Mouse (Mus musculus) left cerebral cortex, adult 2 months (tissue): ENCODE measurements around the gene Rab11b. TPM values are rescaled to one million over a fixed set of nuclear protein-coding genes. Genes with fewer than 3 reads are reported as not detected.

ENCODE experiments used
- DNase-seq, 2 experiments: peaks; one replicate each; pipeline ENCODE4 v3.0.0; 2021 to 2022; ENCODE audit warnings: low spot score in 2 of 2, mixed read lengths in 1 of 2; ENCODE audit errors: extremely low spot score in 1 of 2
- H3K27ac ChIP-seq: fragments of 200-600 bp; 2 replicates; pipeline ENCODE4 v1.8.1; 2022
- H3K4me3 ChIP-seq: fragments of 200-600 bp; 2 replicates; pipeline ENCODE4 v1.8.1; 2022
- CTCF ChIP-seq: fragments of 200-600 bp; IDR thresholded peaks from 2 replicates; pipeline ENCODE4 v1.8.1; 2022; ENCODE audit warnings: antibody characterized with exemption, mild to moderate bottlenecking, moderate library complexity
- intact Hi-C: fragments of 180-260 bp; cut with DNase I; formaldehyde crosslinking; loops from one replicate; pipeline ENCODE4 v1.15.1; 2025
- total RNA-seq, 2 experiments: library from RNA; stranded (reverse); gene quantifications; 2 replicates each; pipeline ENCODE4 v1.2.3; 2021

Rab11b gene
- total RNA-seq, 2 experiments from 2014 or later, result 345 to 358 TPM

- H3K27ac ChIP-seq, result no peak overlapping the region
- intact Hi-C loops, result no loop called here
- H3K4me3 ChIP-seq, result no peak overlapping the region
- DNase-seq, result no peak
- TF ChIP-seq CTCF, result no peak
Measured at GRCm38 (mm10) chr17:33695471-33695870, 64.9 kb downstream of the Rab11b start.

Other genes starting within 250 kb of the Rab11b start
- 10 to 100 TPM; 27.3 to 32.9 TPM for gene Adamts10, start 236.3 kb downstream of the Rab11b start, total RNA-seq
- gene Myo1f, start 204.8 kb downstream of the Rab11b start, total RNA-seq, result 1 to 10 TPM; 2.2 to 2.3 TPM
- gene Zfp414, start 131.4 kb downstream of the Rab11b start, total RNA-seq, result 10 to 100 TPM; 41.5 to 45.3 TPM
- gene Pram1, start 122.5 kb downstream of the Rab11b start, total RNA-seq, result under 1 TPM; 0.26 to 0.34 TPM
- 100 to 1,000 TPM; 137 to 162 TPM for gene Hnrnpm, start 73.7 kb downstream of the Rab11b start, total RNA-seq
- 10 to 100 TPM; 93.2 to 94.9 TPM for gene March2, start 41.9 kb downstream of the Rab11b start, total RNA-seq
- 1 to 10 TPM; 3.4 to 4.3 TPM for gene Angptl4, start 21.3 kb upstream of the Rab11b start, total RNA-seq
- 10 to 100 TPM; 32.3 to 38.7 TPM for gene Kank3, start 50.0 kb upstream of the Rab11b start, total RNA-seq
- 100 to 1,000 TPM; 600 to 661 TPM for gene Rps28, start 64.0 kb upstream of the Rab11b start, total RNA-seq
- 100 to 1,000 TPM; 190 to 211 TPM for gene Ndufa7, start 64.0 kb upstream of the Rab11b start, total RNA-seq
- 10 to 100 TPM; 19.8 to 26.8 TPM for gene Cd320, start 82.6 kb upstream of the Rab11b start, total RNA-seq
- gene Gm7029, start 113.3 kb upstream of the Rab11b start, total RNA-seq, result not detected
- gene Kifc1, start 130.1 kb upstream of the Rab11b start, total RNA-seq, result 1 to 10 TPM; 2.2 to 3.1 TPM
- not detected for gene Platr17, start 144.6 kb upstream of the Rab11b start, total RNA-seq
- gene Daxx, start 148.9 kb upstream of the Rab11b start, total RNA-seq, result 10 to 100 TPM; 25.5 to 27.7 TPM
- 10 to 100 TPM; 41.3 to 44.2 TPM for gene Tapbp, start 155.4 kb upstream of the Rab11b start, total RNA-seq
- gene Zbtb22, start 155.4 kb upstream of the Rab11b start, total RNA-seq, result 10 to 100 TPM; 35.8 to 36.0 TPM
- 10 to 100 TPM; 63.4 to 74.3 TPM for gene Rgl2, start 169.0 kb upstream of the Rab11b start, total RNA-seq
- gene Pfdn6, start 179.8 kb upstream of the Rab11b start, total RNA-seq, result 10 to 100 TPM; 93.0 to 97.6 TPM
- 10 to 100 TPM; 14.7 to 18.4 TPM for gene Wdr46, start 180.1 kb upstream of the Rab11b start, total RNA-seq
- gene B3galt4, start 191.0 kb upstream of the Rab11b start, total RNA-seq, result 1 to 10 TPM; 6.3 to 6.5 TPM
- gene Vps52, start 195.3 kb upstream of the Rab11b start, total RNA-seq, result 10 to 100 TPM; 74.6 to 82.7 TPM
- 100 to 1,000 TPM; 311 to 327 TPM for gene Rps18, start 195.5 kb upstream of the Rab11b start, total RNA-seq
- gene H2-K1, start 239.8 kb upstream of the Rab11b start, total RNA-seq, result 10 to 100 TPM; 19.7 to 23.5 TPM